15 mouse cellular contexts compared by ENCODE assay signal in the genomic region with DNA sequence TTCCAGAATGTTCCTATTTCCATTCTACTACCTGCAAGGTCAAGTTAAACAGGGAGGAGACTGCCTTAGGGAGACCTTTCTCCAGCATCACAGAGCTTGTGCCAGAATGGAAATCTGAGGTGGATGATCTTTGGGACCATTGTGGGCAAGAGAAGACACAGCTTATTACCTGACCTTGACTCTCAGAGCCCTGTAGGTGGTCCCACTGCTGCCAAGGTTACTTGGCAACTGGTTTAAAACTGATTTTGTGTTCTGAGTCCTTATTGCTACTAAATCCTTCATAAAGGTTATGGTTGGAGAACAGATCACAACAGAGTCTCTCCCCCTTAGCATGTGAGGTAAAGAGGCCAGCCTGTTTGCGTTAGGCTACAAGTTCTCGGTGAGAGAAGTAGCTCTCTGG.
"Had no signal": no experiment of that assay in that cellular context is flagged by ENCODE, and none has a peak within 500 bp of the region (broad histone marks: within the 10 kb centered on the region; RNA-seq: fewer than 3 reads in every experiment).

No protein-coding gene starts in this region.

- H3K4me1 ChIP-seq: limb, embryonic 12.5 days; limb, embryonic 15.5 days; liver, embryonic 12.5 days; liver, embryonic 15.5 days; lung, embryonic 15.5 days had no signal

- H3K4me3 ChIP-seq: limb, embryonic 12.5 days; limb, embryonic 15.5 days; liver, embryonic 12.5 days; liver, embryonic 15.5 days; lung, embryonic 15.5 days had no signal

- H3K27ac ChIP-seq: kidney, postnatal 0 days; limb, embryonic 12.5 days; limb, embryonic 15.5 days; liver, embryonic 12.5 days; liver, embryonic 15.5 days; lung, embryonic 15.5 days had no signal

- H3K36me3 ChIP-seq: limb, embryonic 12.5 days; limb, embryonic 15.5 days; liver, embryonic 12.5 days; liver, embryonic 15.5 days; lung, embryonic 15.5 days had no signal

- ATAC-seq: liver, embryonic 12.5 days had no signal

- H3K9ac ChIP-seq: limb, embryonic 12.5 days; limb, embryonic 15.5 days; liver, embryonic 12.5 days; liver, embryonic 15.5 days; lung, embryonic 15.5 days had no signal

- DNase-seq: kidney, postnatal 4 days; left cerebral cortex, postnatal 4 days; lung, adult 18-20 months; lung, postnatal 10 days; lung, postnatal 4 days; midbrain, embryonic 14.5 days; thymus, adult 18-20 months; thymus, postnatal 36 days had no signal

- H3K4me2 ChIP-seq: limb, embryonic 12.5 days; limb, embryonic 15.5 days; liver, embryonic 12.5 days; liver, embryonic 15.5 days; lung, embryonic 15.5 days; midbrain, embryonic 11.5 days had no signal

- H3K9me3 ChIP-seq: limb, embryonic 12.5 days; limb, embryonic 15.5 days; liver, embryonic 12.5 days; liver, embryonic 15.5 days; lung, embryonic 15.5 days had no signal

- H3K27me3 ChIP-seq: limb, embryonic 12.5 days; limb, embryonic 15.5 days; liver, embryonic 12.5 days; liver, embryonic 15.5 days; lung, embryonic 15.5 days had no signal
